Mouse (Mus musculus): Measurements from ENCODE around the gene Pogz. TPM values are rescaled to one million over a fixed set of nuclear protein-coding genes. Genes with fewer than 3 reads are reported as not detected.
A peak's percentile ranks its signal among the peaks of the same experiment; 100 is the strongest.

Gene Pogz
- polyA plus RNA-seq, 1 experiment from 2014 or later = 11.8 TPM

- no peak overlapping the region for H3K27ac ChIP-seq
- no peaks in the 10 kb centered on the region for H3K27me3 ChIP-seq (ENCODE audit: insufficient read depth, poor library complexity, severe bottlenecking)
- H3K4me3 ChIP-seq = no peak overlapping the region
- WGBS = 70% methylated on average over 4 of the region's 4 CpGs
- H3K4me1 ChIP-seq = 0 out of 2 replicates have a peak, but pooled peaks cover 5% of the 10 kb centered on the region
- DNase-seq (ENCODE audit: low spot score) = no peak
- H3K9me3 ChIP-seq = no peaks in the 10 kb centered on the region
- H3K36me3 ChIP-seq = no peaks in the 10 kb centered on the region
These were observed 23.3 kb upstream of the Pogz start for GRCm38 (mm10) chr3:94814063-94814462.

GRCm38 (mm10) chr3:94814663-94815062 is 22.7 kb upstream of the Pogz start:
- Histone ChIP-seq H3K36me3 (no peaks in the 10 kb centered on the region), H3K4me1 (peaks cover 10% of the 10 kb centered on the region; the same call in 1 of the 2 replicates), H3K9me3 (no peaks in the 10 kb centered on the region), H3K27ac (no peak overlapping the region), H3K4me3 (no peak overlapping the region), H3K27me3 (ENCODE audit: insufficient read depth, poor library complexity, severe bottlenecking) (no peaks in the 10 kb centered on the region)
- DNase-seq (ENCODE audit: low spot score) = no peak
- WGBS = 79% methylated on average over 4 of the region's 4 CpGs

GRCm38 (mm10) chr3:94815603-94816002 is 21.8 kb upstream of the Pogz start:
- Histone ChIP-seq H3K4me1 (peaks cover 14% of the 10 kb centered on the region; the same call in 1 of the 2 replicates), H3K27me3 (ENCODE audit: insufficient read depth, poor library complexity, severe bottlenecking) (no peaks in the 10 kb centered on the region), H3K36me3 (no peaks in the 10 kb centered on the region), H3K27ac (no peak overlapping the region), H3K9me3 (no peaks in the 10 kb centered on the region), H3K4me3 (no peak overlapping the region)
- DNase-seq (ENCODE audit: low spot score) = no peak

GRCm38 (mm10) chr3:94817731-94818130 is 19.6 kb upstream of the Pogz start:
- Histone ChIP-seq H3K9me3 (no peaks in the 10 kb centered on the region), H3K36me3 (no peaks in the 10 kb centered on the region), H3K4me1 (peaks cover 9% of the 10 kb centered on the region; the same call in 1 of the 2 replicates), H3K27ac (no peak overlapping the region), H3K4me3 (no peak overlapping the region), H3K27me3 (ENCODE audit: insufficient read depth, poor library complexity, severe bottlenecking) (no peaks in the 10 kb centered on the region)
- 81% methylated on average over 2 of the region's 2 CpGs for WGBS
- DNase-seq (ENCODE audit: low spot score) = peak; percentile 48

- no peaks in the 10 kb centered on the region for H3K9me3 ChIP-seq
- no peaks in the 10 kb centered on the region for H3K27me3 ChIP-seq (ENCODE audit: insufficient read depth, poor library complexity, severe bottlenecking)
- H3K4me1 ChIP-seq = peaks cover 9% of the 10 kb centered on the region; the same call in 1 of the 2 replicates
- peak; percentile 57 for DNase-seq (ENCODE audit: low spot score)
- WGBS = 53% methylated on average over 24 of the region's 24 CpGs
- H3K27ac ChIP-seq = peak overlapping the region; percentile 45; the same call in 1 of the 2 replicates
- no peak overlapping the region for H3K4me3 ChIP-seq
- H3K36me3 ChIP-seq = no peaks in the 10 kb centered on the region
These were observed 17.6 kb upstream of the Pogz start for GRCm38 (mm10) chr3:94819452-94820425.

GRCm38 (mm10) chr3:94821008-94821638 is 16.2 kb upstream of the Pogz start:
- no peaks in the 10 kb centered on the region for H3K9me3 ChIP-seq
- H3K4me1 ChIP-seq = peaks cover 9% of the 10 kb centered on the region; the same call in 1 of the 2 replicates
- peak; percentile 81 for DNase-seq (ENCODE audit: low spot score)
- no peaks in the 10 kb centered on the region for H3K36me3 ChIP-seq
- H3K27ac ChIP-seq = peak overlapping the region; percentile 99
- WGBS = 3% methylated on average over 31 of the region's 31 CpGs
- peak overlapping the region; percentile 81 for H3K4me3 ChIP-seq
- H3K27me3 ChIP-seq (ENCODE audit: insufficient read depth, poor library complexity, severe bottlenecking) = no peaks in the 10 kb centered on the region

GRCm38 (mm10) chr3:94822082-94822481 is 15.3 kb upstream of the Pogz start:
- peak overlapping the region; percentile 81 for H3K4me3 ChIP-seq
- H3K27ac ChIP-seq = peak overlapping the region; percentile 99; the same call in 1 of the 2 replicates

GRCm38 (mm10) chr3:94824110-94824509 is 13.3 kb upstream of the Pogz start:
- H3K27ac ChIP-seq = no peak overlapping the region
- H3K4me1 ChIP-seq = peaks cover 9% of the 10 kb centered on the region; the same call in 1 of the 2 replicates
- DNase-seq (ENCODE audit: low spot score) = no peak
- H3K4me3 ChIP-seq = no peak overlapping the region
- H3K27me3 ChIP-seq (ENCODE audit: insufficient read depth, poor library complexity, severe bottlenecking) = no peaks in the 10 kb centered on the region
- 76% methylated on average over 3 of the region's 3 CpGs for WGBS
- H3K9me3 ChIP-seq = no peaks in the 10 kb centered on the region
- H3K36me3 ChIP-seq = no peaks in the 10 kb centered on the region

More at GRCm38 (mm10) chr3:94822082-94822481, 15.3 kb upstream of the Pogz start:
- 91% methylated on average over 4 of the region's 4 CpGs for WGBS
- H3K4me1 ChIP-seq = peaks cover 9% of the 10 kb centered on the region; the same call in 1 of the 2 replicates
- no peaks in the 10 kb centered on the region for H3K9me3 ChIP-seq
- H3K27me3 ChIP-seq (ENCODE audit: insufficient read depth, poor library complexity, severe bottlenecking) = no peaks in the 10 kb centered on the region
- no peak for DNase-seq (ENCODE audit: low spot score)
- H3K36me3 ChIP-seq = no peaks in the 10 kb centered on the region

GRCm38 (mm10) chr3:94832100-94832499 is 5.3 kb upstream of the Pogz start:
- peaks cover 15% of the 10 kb centered on the region; the same call in 1 of the 2 replicates for H3K4me1 ChIP-seq
- H3K27ac ChIP-seq = no peak overlapping the region; the same call in 1 of the 2 replicates
- H3K4me3 ChIP-seq = peak overlapping the region; percentile 28; the same call in 1 of the 2 replicates
- no peak for DNase-seq (ENCODE audit: low spot score)
- no peaks in the 10 kb centered on the region for H3K9me3 ChIP-seq
- no peaks in the 10 kb centered on the region for H3K27me3 ChIP-seq (ENCODE audit: insufficient read depth, poor library complexity, severe bottlenecking)
- H3K36me3 ChIP-seq = no peaks in the 10 kb centered on the region
- WGBS = 6% methylated on average over 9 of the region's 9 CpGs

GRCm38 (mm10) chr3:94832701-94833100 is 4.7 kb upstream of the Pogz start:
- Histone ChIP-seq H3K4me3 (peak overlapping the region; percentile 28; the same call in 1 of the 2 replicates), H3K9me3 (no peaks in the 10 kb centered on the region), H3K36me3 (no peaks in the 10 kb centered on the region), H3K27ac (no peak overlapping the region), H3K27me3 (ENCODE audit: insufficient read depth, poor library complexity, severe bottlenecking) (no peaks in the 10 kb centered on the region), H3K4me1 (peaks cover 15% of the 10 kb centered on the region; the same call in 1 of the 2 replicates)
- WGBS = 67% methylated on average over 5 of the region's 5 CpGs
- no peak for DNase-seq (ENCODE audit: low spot score)

- no peaks in the 10 kb centered on the region for H3K36me3 ChIP-seq
- H3K4me1 ChIP-seq = peaks cover 15% of the 10 kb centered on the region; the same call in 1 of the 2 replicates
- no peak overlapping the region for H3K27ac ChIP-seq
- H3K9me3 ChIP-seq = no peaks in the 10 kb centered on the region
- H3K4me3 ChIP-seq = no peak overlapping the region
- H3K27me3 ChIP-seq (ENCODE audit: insufficient read depth, poor library complexity, severe bottlenecking) = no peaks in the 10 kb centered on the region
- no peak for DNase-seq (ENCODE audit: low spot score)
These were observed 4.0 kb upstream of the Pogz start for GRCm38 (mm10) chr3:94833358-94833757.

GRCm38 (mm10) chr3:94835396-94835795 is 2.0 kb upstream of the Pogz start:
- peaks cover 28% of the 10 kb centered on the region for H3K4me1 ChIP-seq
- H3K36me3 ChIP-seq = no peaks in the 10 kb centered on the region
- H3K27me3 ChIP-seq (ENCODE audit: insufficient read depth, poor library complexity, severe bottlenecking) = no peaks in the 10 kb centered on the region
- H3K27ac ChIP-seq = no peak overlapping the region
- H3K9me3 ChIP-seq = no peaks in the 10 kb centered on the region
- H3K4me3 ChIP-seq = no peak overlapping the region
- DNase-seq (ENCODE audit: low spot score) = no peak
- WGBS = 67% methylated on average over 3 of the region's 3 CpGs

Measured in heart, embryonic 10.5 days (tissue).